In genomic region chr1:69241502-69242214, GRCm38 (mm10) we compare ENCODE assay signal across 8 mouse cellular contexts.
A peak's percentile ranks its signal among the peaks of the same experiment; 100 is the strongest.
DNase-seq lines count a peak whose midpoint lies in the region; ATAC-seq lines count a peak whose summit lies in the region.

No protein-coding gene starts in this region.

- H3K4me1 ChIP-seq in heart, embryonic 10.5 days: no peaks in the 10 kb centered on the region
- H3K4me1 ChIP-seq in limb, embryonic 12.5 days (replicated peaks): no peaks in the 10 kb centered on the region
- 0 out of 2 replicates have a peak, but pooled peaks cover 4% of the 10 kb centered on the region for H3K4me1 ChIP-seq in midbrain, embryonic 14.5 days (ENCODE audit: control insufficient read depth, insufficient read depth, low read length)
- no peaks in the 10 kb centered on the region for H3K4me1 ChIP-seq in stomach, embryonic 16.5 days (ENCODE audit: control insufficient read depth, insufficient read depth, low read length)

- ATAC-seq in limb, embryonic 12.5 days (ENCODE audit: insufficient number of reproducible peaks, insufficient read depth, low FRiP score, low TSS enrichment, low read depth): no peak
- peak; percentile 82 for ATAC-seq in midbrain, embryonic 14.5 days (ENCODE audit: low FRiP score, low TSS enrichment)
- peak; percentile 58; the same call in 1 of the 2 replicates for ATAC-seq in stomach, embryonic 16.5 days (ENCODE audit: insufficient read depth, low FRiP score)

- DNase-seq in spleen, postnatal 10 days (ENCODE audit: low spot score in 2 of 2): peak; percentile 7 to 44
- DNase-seq in spleen, postnatal 36 days (ENCODE audit: low spot score in 2 of 2): no peak
- DNase-seq in embryo, embryonic 11 days: peak; percentile 76
- peak; percentile 78 for DNase-seq in heart, embryonic 10.5 days (ENCODE audit: low spot score)
- DNase-seq in kidney, adult 9 months: peak; percentile 32
- peak; percentile 88 for DNase-seq in midbrain, embryonic 14.5 days

- WGBS in heart, embryonic 10.5 days: 27% methylated on average over 11 of the region's 11 CpGs
- WGBS in limb, embryonic 12.5 days: 24% methylated on average over 11 of the region's 11 CpGs
- WGBS in midbrain, embryonic 14.5 days: 6% methylated on average over 11 of the region's 11 CpGs
- WGBS in stomach, embryonic 16.5 days: 10% methylated on average over 11 of the region's 11 CpGs

- peak overlapping the region; percentile 42 for H3K4me3 ChIP-seq in heart, embryonic 10.5 days
- H3K4me3 ChIP-seq in limb, embryonic 12.5 days (replicated peaks): no peak overlapping the region
- H3K4me3 ChIP-seq in midbrain, embryonic 14.5 days (replicated peaks; ENCODE audit: low read depth, low read length): peak overlapping the region; percentile 40
- H3K4me3 ChIP-seq in stomach, embryonic 16.5 days (replicated peaks; ENCODE audit: low read length): peak overlapping the region; percentile 46

- H3K27me3 ChIP-seq in heart, embryonic 10.5 days (ENCODE audit: insufficient read depth, poor library complexity, severe bottlenecking): no peaks in the 10 kb centered on the region
- no peaks in the 10 kb centered on the region for H3K27me3 ChIP-seq in limb, embryonic 12.5 days
- H3K27me3 ChIP-seq in midbrain, embryonic 14.5 days (ENCODE audit: control insufficient read depth, insufficient read depth, low read length): no peaks in the 10 kb centered on the region
- H3K27me3 ChIP-seq in stomach, embryonic 16.5 days (ENCODE audit: control insufficient read depth, insufficient read depth, low read length): no peaks in the 10 kb centered on the region

- no peaks in the 10 kb centered on the region for H3K36me3 ChIP-seq in heart, embryonic 10.5 days
- no peaks in the 10 kb centered on the region for H3K36me3 ChIP-seq in limb, embryonic 12.5 days
- no peaks in the 10 kb centered on the region for H3K36me3 ChIP-seq in midbrain, embryonic 14.5 days (ENCODE audit: control insufficient read depth, insufficient read depth, low read length)
- no peaks in the 10 kb centered on the region for H3K36me3 ChIP-seq in stomach, embryonic 16.5 days (ENCODE audit: control insufficient read depth, insufficient read depth, low read length)

- H3K9ac ChIP-seq in limb, embryonic 12.5 days (replicated peaks): no peak overlapping the region
- peak overlapping the region; percentile 60 for H3K9ac ChIP-seq in midbrain, embryonic 14.5 days (replicated peaks; ENCODE audit: low read length)
- H3K9ac ChIP-seq in stomach, embryonic 16.5 days (ENCODE audit: low read length): peak overlapping the region; percentile 50

- H3K4me2 ChIP-seq in limb, embryonic 12.5 days: peak overlapping the region; percentile 46
- H3K4me2 ChIP-seq in midbrain, embryonic 14.5 days (ENCODE audit: low read length): peak overlapping the region; percentile 68
- H3K4me2 ChIP-seq in stomach, embryonic 16.5 days (ENCODE audit: low read depth, low read length): peak overlapping the region; percentile 68

- no peaks in the 10 kb centered on the region for H3K9me3 ChIP-seq in heart, embryonic 10.5 days
- H3K9me3 ChIP-seq in limb, embryonic 12.5 days: 0 out of 2 replicates have a peak, but pooled peaks cover 3% of the 10 kb centered on the region
- H3K9me3 ChIP-seq in midbrain, embryonic 14.5 days (ENCODE audit: control insufficient read depth, low read length): no peaks in the 10 kb centered on the region
- H3K9me3 ChIP-seq in stomach, embryonic 16.5 days (replicated peaks; ENCODE audit: control insufficient read depth, low read length): no peaks in the 10 kb centered on the region

- H3K27ac ChIP-seq in heart, embryonic 10.5 days: peak overlapping the region; percentile 64
- H3K27ac ChIP-seq in limb, embryonic 12.5 days: no peak overlapping the region
- H3K27ac ChIP-seq in midbrain, embryonic 14.5 days (replicated peaks; ENCODE audit: low read depth, low read length): 0 out of 2 replicates have a peak overlapping the region, but pooled peaks have one; percentile 57
- H3K27ac ChIP-seq in stomach, embryonic 16.5 days (ENCODE audit: low read length): no peak overlapping the region

Comparison
In these comparisons a context has a peak if more than half of its experiments do, and no peak if none do; other contexts are left out.
1. DNase-seq: peak in spleen, postnatal 10 days (2 of 2), embryo, embryonic 11 days (single experiment), heart, embryonic 10.5 days (single experiment), kidney, adult 9 months (single experiment) and midbrain, embryonic 14.5 days (single experiment); none in spleen, postnatal 36 days (0 of 2).
2. H3K27ac ChIP-seq: peak in heart, embryonic 10.5 days (single experiment) and midbrain, embryonic 14.5 days (single experiment); none in limb, embryonic 12.5 days (single experiment) and stomach, embryonic 16.5 days (single experiment).
3. Peak in every context shown above with its lines, with median percentiles within 50 percentile points of each other: H3K4me2 ChIP-seq.